Mouse (Mus musculus) gastrocnemius, postnatal 10 days (tissue): ENCODE results near the gene Tecpr1. TPM values are rescaled to one million over a fixed set of nuclear protein-coding genes. Genes with fewer than 3 reads are reported as not detected.

Source experiments
- DNase-seq: peaks from one replicate; pipeline ENCODE4 v3.0.0; 2021; ENCODE audit warnings: mixed read lengths
- total RNA-seq, 2 experiments: library from RNA; stranded (reverse); gene quantifications; 2 replicates each; pipeline ENCODE4 v1.2.3; 2021

Gene Tecpr1
- total RNA-seq, 2 experiments from 2014 or later, result 17.8 to 21.3 TPM

DNA sequence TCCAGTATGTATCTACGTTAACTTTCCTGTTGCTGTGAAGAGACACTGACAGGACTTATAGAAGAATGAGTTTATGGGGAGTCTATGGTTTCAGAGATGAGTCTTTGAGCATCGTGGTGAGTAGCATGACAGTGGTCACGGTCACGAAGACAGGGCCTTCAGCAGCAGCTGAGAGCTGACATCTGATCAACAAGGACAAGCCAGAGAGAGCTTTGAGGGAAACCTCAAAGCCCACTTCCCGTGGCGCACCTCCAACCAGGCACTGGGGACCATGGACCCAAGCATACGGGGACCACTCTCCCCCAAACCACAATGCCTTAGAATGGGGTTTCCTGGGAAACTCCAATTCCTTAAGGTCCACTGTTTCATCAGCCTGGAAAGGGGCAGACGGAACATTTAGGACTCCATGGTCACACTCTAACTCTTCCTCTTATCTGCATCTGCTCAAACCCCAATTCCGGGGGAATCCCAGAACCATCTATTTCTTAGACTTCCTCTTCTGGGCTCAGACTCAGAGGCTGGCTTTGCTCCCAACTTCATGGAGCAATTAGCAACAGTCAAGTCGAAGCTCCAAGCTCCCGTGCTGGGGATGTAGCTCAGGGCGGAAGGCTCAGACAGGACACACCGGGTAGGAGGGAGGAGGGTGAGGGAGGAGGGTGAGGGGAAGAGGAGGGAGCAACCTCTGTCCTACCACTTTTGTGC lies 28.6 kb upstream of the Tecpr1 start:
- no peak for DNase-seq

DNA sequence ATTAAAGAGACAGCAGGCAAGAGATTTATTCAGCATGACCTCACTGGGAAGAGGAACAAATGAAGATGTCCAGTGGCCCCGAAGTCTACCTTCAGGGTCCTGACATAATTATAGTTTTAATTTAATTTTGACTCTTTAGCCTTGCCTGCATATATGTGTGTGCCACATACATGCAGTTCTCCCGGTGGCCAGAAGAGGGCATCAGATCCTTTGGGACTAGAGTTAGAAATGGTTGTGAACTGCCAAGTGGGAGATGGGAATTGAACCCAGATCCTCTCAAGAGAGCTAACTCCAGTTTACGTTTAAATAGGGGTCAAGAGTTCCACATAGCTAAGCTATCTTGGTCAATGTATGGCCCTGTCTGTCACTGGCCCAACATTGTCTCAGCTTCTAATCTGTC lies 26.5 kb upstream of the Tecpr1 start:
- DNase-seq, result no peak

DNA sequence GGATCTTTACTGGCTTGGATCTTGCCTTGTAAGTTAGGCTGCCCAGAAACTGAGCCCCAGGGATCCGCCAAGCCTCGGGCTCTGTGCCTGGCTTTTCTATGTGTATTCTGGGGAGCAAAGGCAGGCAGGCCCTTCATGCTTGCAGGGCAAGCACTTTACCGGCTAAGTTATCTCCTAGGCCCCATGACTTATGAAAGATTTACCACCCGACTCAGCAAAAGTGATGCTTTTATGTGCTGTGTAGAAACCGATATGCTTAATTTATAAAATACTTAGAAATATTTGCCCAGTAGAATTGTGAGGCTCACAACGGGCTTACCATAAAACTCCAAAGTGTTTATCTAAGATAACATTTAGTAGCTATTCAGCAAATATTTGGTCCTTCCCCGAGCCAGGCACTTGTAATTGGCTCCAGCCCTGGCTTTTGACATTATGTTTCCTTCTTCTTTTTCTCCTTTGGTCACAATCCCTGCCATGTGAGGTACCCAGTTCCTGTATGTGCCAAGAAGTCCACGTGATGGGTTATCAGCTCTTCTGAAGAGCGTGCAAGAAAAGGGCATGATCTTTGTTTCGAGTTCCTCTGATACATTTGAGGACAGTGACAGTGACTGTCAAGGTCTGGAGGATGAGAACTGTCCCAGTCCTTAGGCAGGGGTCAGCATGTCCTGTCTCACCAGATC lies 24.6 kb upstream of the Tecpr1 start:
- DNase-seq, result no peak

DNA sequence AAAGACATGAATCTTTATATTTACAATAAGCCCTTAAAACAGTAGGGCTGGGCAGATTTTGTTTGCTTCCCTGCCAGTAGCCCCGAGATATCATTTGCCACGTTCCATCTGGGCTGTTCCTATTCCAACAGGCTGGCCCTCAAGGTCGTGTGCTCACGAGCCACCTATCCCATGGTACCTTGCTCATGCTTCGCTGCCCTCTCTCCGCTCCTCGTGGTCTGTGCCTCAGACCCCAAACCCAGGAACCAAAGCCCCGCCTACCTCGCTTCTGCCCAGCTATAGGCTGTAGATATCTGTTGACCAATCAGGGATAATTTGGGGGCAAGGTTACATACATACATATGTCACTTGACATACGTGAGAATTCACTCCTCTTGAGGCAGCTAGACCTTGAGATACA lies 23.9 kb upstream of the Tecpr1 start:
- no peak for DNase-seq

DNA sequence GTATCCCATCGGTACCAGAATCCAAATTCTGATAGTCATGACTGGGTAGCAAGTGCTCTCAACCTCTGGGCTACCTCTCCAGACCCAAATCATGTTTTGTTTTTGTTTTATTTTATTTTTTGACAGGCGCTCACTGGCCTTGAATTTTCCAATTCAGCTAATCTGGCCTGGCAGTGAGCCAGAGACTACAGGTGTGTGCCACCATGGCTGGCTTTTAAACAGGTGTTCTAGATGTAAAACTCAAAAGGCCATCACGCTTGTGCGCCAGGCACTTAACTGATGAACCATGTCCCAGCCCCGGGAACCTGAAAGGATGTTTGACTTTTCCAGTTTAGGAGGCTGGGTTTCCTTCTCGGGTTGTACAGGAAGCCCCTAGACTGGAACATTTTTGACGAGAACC lies 23.3 kb upstream of the Tecpr1 start:
- no peak for DNase-seq

DNA sequence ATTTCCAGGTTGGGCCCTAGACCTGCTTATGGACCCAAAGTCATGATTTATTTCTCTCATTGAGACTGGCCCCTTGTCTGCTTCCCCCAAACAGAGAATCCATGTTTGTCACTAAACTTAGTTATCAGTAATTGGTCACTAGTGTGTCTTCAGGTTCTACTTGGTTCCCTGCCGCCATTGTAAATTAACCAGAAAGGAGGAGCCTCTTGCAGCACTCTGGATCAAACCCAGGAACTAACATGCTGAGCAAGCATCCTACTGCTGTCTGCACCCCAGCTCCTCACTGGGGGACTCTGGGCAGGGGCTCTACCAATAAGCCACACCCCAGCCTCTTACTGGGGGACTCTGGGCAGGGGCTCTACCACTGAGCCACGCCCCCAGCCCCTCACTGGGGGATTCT lies 22.2 kb upstream of the Tecpr1 start:
- DNase-seq, result no peak

DNA sequence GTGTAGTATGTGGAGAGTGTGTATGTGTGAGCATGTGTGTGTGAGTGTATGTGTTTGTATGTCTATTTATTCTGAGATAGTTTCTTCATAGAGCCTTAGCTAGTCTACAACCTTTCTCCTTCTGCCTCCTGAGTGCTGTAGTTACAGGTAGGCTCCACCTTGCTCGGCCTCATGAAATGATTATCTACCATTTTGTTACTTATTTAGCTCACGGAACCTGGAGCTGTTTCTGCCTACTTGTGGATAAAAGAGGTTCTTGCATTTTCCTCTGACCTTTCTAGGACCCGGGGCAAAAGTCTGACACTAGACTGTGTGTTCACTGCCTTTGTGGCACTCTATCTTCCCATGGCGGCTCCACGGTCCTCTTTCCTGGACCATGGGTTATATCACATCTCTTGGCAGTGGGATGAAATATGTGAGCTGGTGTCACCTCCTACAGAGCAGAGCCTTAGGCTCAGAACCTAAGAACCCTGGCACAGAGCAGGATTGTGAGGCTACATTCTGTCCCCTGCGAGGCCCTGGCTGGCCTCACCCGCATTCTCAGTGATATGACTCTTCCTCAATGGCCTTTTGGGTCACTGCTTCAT lies 20.6 kb upstream of the Tecpr1 start, which contains the start of gene Bri3:
TSS of gene Bri3 (plus strand) at position 537 of the 587 bp plus-strand sequence.
- no peak for DNase-seq

DNA sequence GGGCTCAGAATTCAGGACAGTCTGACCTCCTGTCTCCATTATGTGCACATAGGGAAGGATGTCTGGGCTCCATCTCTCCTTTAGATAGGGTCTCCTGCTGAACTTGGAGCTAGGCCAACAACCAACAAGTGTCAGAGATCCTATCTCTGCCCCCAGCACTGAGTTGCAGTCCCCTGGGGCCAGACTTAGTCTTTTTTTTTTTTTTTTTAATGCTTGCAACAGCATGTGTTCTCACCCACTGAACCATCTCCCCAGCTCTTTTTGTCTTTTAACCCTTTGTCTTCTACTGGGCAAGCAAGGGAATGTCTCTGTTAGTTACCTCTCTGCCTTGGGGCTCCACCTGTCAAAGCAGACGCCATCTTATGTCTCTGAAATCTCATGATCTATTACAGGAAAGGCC lies 15.6 kb upstream of the Tecpr1 start:
- no peak for DNase-seq

DNA sequence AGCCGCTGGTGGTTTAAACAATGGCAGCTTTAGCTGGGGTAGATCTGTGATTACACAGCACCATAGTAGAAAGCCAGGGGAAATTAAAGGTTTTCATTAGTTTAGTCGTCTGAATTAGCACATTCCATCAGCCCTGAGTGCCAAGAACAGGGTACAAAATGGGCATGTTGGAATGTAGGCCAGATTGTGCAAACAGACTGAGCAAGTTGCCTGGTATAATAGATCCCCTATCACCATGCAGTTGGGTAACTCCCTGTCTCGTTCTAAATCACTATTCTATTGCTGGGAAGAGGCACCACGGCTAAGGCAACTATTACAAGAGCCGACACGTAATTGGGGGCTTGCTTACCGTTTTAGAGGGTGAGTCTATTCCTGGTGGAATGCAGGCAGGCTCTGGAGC lies 11.3 kb upstream of the Tecpr1 start:
- no peak for DNase-seq

DNA sequence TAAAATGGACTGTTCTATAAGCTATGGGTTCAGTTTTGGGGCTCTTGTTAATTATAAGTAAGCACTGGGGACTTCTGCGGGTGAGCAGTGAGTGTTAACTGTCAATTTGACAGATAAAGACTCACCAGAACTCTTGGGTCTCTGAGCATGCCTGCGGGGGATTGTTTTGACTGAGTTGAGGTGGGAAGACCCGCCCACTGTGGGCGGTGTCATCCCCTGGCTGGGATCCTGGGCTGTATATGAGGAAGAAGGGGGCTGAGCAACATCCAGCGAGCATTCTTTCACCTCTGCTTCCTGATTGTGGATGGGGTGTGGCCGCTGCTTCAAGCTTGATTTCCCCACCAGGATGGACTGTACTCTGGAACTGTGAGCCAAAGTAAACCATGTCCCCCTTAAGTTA lies 10.8 kb upstream of the Tecpr1 start:
- DNase-seq, result no peak

DNA sequence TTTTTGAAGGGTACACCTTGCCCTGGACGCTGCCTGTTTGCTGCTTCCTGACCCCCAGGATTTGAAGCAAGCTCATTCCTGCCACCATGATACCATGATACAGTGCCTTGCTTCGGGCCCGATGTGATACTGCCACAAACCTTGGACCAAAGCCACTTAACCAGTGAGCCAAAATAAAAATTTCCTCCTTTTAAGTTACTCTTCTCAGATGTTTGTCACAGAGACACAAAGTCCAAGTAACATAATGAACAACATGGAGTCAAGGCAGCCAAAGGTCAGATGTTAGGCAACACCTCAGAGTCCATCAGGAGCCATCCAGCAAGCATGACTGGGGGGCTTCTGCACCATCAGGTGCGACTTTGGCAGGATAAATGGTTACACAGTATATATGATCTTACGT lies 9.1 kb upstream of the Tecpr1 start:
- DNase-seq, result no peak

DNA sequence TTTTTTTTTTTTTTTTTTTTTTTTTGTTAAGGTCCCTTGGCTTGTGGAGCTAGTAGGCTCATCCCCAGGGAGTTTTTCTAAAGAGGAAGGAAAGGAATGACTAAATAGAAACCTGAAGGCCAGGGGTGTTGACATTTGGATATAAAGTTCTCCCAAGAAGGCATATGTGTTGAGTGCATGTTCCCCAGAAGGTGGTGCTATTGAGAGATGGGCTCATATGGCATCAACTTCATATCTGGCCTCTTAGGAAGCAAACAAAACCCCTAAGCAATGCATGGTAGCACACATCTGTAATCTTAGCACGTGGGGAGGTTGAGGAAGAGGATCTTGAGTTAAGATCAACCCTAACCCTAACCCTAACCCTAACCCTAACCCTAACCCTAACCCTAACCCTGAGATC lies 8.0 kb upstream of the Tecpr1 start:
- DNase-seq, result no peak

DNA sequence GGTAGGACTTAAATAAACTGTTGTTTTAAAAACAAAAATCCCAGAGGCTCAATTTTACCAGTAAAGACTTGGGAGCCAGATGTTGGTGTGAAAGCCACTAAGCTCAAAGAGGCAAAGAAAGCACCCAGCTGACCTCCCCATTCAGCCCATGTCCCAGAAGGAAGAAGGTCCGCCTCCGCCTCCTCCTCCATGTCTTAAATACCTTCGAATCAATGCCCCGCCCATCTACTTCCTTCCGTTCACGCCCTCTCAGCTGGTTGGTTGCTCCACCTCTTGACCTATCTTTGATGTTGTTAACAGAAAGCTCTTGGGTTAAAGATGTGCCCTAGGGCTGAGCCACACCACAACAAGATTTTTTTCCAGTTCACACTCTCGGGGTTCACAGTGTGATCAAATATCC lies 6.8 kb upstream of the Tecpr1 start:
- DNase-seq, result no peak

DNA sequence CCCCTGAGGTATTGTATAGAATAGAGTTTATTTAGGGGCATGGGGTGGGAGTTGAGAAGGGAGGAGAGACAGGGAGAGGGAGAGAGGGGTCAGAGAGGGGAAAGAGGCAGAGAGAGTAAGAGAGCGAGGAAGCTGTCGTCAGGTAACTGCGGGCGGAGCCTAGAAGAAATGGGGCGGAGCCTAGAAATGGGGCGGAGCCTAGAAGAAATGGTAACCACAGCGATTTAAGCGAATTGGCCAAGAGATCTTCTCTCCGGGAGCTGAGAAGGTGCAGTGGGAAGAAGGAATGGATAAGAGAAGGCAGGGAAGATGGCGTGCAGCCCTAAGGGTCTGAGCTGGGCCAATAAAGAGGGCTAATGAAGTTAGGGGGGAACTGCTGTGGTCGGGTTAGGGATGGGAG lies 2.8 kb upstream of the Tecpr1 start:
- DNase-seq, result no peak

DNA sequence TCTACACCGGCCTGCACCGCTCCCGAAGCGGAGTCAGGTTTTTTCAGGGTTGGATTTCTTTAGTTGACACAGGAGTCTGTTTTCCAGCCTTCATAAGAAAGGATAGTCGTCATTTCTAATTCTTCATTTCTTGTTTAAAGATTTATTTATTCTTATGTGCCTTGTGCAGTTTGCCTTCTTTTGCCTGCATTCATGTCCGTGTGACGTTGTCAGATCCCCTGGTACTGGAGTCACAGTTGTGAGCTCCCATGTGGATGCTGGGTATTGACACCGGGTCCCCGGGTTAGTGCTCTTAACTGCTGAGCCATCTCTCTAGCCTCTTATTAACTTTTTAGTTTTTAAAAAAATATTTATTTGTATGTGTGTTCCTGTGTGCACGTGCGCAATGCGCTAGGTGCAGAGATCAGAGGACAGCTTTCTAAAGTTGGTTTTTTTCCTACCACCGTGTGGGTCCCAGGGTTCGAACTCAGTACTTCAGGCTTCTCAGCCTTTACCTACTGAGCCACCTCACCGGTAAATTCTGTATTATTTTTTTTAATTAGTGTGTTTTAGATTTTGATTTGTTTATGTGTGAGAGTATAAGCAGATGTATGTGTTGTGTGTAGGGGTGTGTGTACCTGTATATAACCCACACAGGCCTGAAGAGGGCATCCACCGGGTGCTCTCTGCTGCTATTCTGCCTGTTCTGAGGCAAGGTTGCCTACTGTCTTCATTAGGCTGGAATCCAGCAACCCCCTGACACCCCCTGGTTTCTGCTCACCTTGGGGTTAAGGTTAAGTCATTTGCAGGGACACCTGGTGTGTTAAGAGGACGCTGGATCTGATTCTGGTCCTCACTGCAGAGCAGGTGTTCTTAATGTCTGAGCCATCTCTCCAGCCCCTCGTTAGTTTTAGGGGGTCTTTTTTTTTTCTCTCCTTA lies 743 bp upstream of the Tecpr1 start:
- DNase-seq, result no peak

DNA sequence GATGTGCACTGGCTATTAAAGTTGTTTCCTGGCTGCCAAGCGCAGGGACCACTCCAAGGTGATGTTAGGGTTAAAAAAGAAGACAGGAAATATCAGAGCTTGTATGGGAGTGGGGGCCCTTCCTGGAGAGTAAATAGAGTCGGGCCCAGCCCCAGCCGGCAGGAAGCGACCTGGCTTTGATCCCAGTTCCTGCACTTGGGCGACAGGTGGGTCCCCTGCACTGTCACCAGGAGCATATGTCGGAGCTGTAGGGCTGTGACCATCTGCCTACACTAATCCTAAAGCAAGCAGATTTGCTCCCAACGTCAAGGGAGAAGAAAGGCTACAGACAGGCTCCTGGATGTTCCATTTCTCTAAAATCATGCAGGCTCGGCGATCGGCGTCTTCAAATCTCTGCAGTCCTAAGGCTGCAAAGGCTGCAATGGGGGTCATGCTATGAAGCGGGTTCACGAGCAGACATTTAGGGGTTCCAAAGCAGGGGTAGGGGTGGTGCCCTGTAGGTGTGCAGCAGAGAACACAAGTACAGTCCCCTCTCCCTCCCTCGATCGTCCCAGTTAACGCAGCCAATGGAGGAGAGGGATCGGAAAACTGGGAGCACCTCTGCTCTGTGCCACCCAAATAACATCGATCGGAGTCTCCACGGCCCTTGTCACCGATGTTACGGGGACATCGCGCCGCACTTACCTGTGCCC lies 458 bp downstream of the Tecpr1 start:
- DNase-seq, result no peak

DNA sequence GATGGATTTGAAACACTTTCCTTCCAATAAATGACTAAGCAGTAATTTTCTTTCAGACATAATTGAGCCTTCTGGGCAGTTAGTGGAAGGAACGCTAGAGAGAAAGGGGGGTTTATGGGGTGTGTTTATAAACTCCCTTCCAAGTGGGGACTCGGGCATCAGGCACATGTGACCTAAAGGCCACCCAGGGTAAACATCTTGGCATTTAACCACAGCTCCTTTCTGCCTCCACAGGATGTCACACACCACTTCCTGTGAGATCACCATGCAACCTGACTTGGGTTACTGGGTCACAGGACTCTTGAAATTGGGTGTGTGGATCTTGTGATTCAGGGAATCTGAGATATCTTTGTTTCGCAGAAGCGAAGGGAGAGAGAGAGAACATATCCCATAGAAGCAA lies 2.1 kb downstream of the Tecpr1 start:
- no peak for DNase-seq

DNA sequence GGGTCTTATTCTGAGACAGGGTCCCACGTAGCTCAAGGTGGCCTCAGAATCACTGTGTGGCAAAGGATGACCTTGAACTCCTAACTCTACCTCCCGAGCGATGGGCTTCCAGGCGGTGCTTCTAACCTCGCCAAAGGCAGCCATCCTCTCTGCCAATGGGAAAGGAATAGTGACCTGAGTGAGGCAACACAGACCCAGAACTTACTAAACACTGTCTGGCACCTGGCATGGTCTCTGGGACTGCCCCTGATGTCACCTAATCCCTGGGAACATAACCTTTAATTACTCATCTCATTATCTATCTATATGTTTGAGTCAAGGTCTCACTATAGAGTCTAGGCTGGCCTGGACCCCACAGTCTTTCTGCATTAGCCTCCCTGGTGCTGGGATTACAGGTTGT lies 3.5 kb downstream of the Tecpr1 start:
- DNase-seq, result no peak

DNA sequence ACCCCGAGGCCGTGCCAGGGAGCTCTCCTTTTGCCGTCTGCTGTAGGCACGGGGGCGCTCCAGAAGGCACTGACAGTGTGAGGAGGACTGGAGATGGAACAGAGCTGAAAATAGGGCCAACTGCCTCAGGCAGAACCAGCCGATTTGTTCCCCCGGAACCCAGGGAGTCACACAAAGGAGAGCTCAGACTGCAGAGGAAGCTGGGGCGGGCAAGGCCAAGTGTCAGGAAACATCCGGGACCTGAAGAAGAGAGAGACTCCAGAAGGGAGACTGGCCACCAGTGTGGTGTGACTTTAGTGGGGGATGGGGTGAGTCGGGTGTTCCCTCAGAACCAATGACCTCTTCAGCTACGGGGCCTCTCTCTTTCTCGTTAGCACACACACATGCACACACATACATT lies 4.1 kb downstream of the Tecpr1 start:
- no peak for DNase-seq

DNA sequence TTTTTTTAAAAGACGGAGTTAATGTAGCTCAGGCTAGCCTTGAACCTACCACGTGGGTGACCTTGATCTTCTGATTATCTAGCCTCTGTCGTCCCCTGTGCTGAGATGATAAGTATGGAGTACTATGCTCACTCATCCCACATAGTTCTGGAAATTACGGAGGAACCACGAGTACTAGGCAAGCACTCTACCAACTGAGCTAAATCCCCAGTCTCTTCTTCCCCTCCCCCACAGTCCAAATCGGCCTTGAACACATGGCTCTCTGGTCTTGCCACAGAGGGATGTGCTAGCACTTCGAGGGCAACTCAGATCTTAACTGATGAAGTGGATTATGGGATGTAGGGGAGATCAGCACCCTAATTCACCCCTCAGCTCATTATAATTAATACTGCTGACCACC lies 5.4 kb downstream of the Tecpr1 start:
- DNase-seq, result no peak

DNA sequence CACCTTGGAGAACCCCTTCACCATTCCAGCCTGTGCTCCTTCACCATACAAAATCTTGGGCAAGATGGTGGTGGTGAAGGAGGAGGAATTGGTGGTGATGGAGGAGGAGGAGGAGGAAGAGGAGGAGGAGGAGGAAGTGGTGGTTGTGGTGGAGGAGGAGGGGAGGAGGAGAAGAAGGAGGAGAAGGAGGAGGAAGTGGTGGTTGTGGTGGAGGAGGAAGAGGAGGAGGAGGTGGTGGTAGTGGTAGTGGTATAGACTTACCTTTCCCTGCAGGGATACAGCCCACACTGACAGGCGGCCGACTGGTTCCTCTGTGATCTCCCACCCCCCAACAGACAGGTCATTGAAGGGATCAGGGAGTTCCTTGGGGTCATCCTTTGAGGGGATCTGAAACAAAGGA lies 7.4 kb downstream of the Tecpr1 start:
- DNase-seq, result no peak

DNA sequence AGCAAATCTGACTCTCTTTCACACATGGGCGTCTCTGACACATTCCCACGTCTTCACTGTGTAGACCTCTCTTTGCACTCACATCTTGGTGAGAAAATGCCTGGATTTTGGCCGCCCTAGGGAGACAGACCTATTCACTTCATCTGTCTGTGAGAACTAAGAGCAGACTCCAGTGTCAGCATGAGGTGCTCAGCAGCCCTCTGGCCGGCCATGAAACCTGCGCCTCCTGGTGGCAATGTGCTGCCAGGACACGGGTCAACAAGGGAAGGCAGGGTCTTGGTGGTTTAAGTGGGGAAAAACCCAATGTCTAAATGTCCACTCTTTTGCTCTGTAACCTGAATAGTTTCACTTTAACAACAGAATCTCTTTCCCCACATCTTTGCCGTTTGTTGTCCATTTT lies 9.0 kb downstream of the Tecpr1 start:
- DNase-seq, result peak; percentile 71
